Mouse (Mus musculus) intestine, embryonic 15.5 days (tissue): Measurements from ENCODE around the gene Dgkq. TPM values are rescaled to one million over a fixed set of nuclear protein-coding genes. Genes with fewer than 3 reads are reported as not detected.

Source experiments
- ATAC-seq: fragments of 200-750 bp; cut with Nextera tagmentation; 2 replicates; pipeline ENCODE4 v1.8.0; 2017; ENCODE audit warnings: moderate TSS enrichment, moderate library complexity
- H3K27ac ChIP-seq: fragments of 300-500 bp; sonication (generic); 2 replicates; pipeline ENCODE4 v1.5.1; 2015; ENCODE audit warnings: mild to moderate bottlenecking, inconsistent platforms
- H3K27me3 ChIP-seq: fragments of 300-500 bp; sonication (generic); replicated peaks from 2 replicates; pipeline ENCODE4 v1.6.1; 2015; ENCODE audit warnings: inconsistent platforms
- H3K36me3 ChIP-seq: fragments of 300-500 bp; sonication (generic); 2 replicates; pipeline ENCODE4 v1.6.1; 2015; ENCODE audit warnings: inconsistent platforms
- H3K4me1 ChIP-seq: fragments of 300-500 bp; sonication (generic); replicated peaks from 2 replicates; pipeline ENCODE4 v1.6.1; 2015; ENCODE audit warnings: inconsistent platforms
- H3K4me2 ChIP-seq: fragments of 300-500 bp; sonication (generic); replicated peaks from 2 replicates; pipeline ENCODE4 v1.6.1; 2015; ENCODE audit warnings: mild to moderate bottlenecking, inconsistent platforms
- H3K4me3 ChIP-seq: fragments of 300-500 bp; sonication (generic); replicated peaks from 2 replicates; pipeline ENCODE4 v1.5.1; 2015; ENCODE audit warnings: inconsistent platforms
- H3K9ac ChIP-seq: fragments of 300-500 bp; sonication (generic); 2 replicates; pipeline ENCODE4 v1.6.1; 2015; ENCODE audit warnings: inconsistent platforms
- H3K9me3 ChIP-seq: fragments of 300-500 bp; sonication (generic); 2 replicates; pipeline ENCODE4 v1.6.1; 2016; ENCODE audit warnings: inconsistent platforms
- WGBS: fragments of 180-500 bp; shearing (Covaris S2); methylation state at CpG from one replicate; pipeline ENCODE4 v1.1.7; 2015; 5-methylcytosine and 5-hydroxymethylcytosine counted together
- polyA plus RNA-seq: library from polyadenylated mRNA; unstranded; fragments of >200 nt; fragmentation: Nextera tagmentation; extraction: Ambion mirVana; gene quantifications from 2 replicates; pipeline ENCODE4 v1.2.1, GENCODE M21; 2015

Dgkq gene
- polyA plus RNA-seq, 1 experiment from 2014 or later = 11.2 TPM

DNA sequence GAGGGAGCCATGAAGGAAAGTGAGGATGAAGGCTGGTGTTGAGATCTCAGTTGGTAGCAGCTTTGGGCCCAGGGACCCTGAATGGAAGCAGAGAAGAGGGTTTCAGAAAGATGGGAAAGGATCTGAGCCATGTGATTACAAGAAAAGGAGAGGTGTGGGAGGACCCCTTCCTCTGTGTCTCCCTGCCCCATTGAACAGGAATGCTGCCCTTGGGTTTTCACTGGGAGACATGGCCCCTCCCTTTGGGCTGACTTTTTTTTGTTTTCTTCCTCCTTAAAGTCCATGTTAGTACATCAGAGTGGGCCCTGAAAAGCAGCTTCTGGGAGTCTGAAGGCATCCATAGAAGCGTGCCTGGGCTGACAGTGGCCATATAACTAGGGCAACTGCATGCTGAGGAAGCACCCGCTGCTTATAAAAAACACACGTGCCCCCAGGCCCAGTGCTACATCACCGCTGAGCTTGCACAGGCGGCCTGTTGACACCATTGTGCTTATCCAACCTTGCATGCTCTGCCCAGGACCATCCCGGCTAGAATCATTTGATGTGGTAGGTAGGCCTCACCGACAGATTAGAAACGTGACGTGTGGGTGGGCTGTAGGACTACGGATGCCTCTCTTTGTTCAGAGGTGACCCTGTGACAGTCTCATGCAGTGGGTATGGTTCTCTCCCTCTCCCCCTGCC is 32.0 kb upstream of the Dgkq start:
- Histone ChIP-seq H3K27ac (peak overlapping the region; percentile 76; the same call in 1 of the 2 replicates), H3K4me1 (peaks cover 55% of the 10 kb centered on the region), H3K9me3 (no peaks in the 10 kb centered on the region), H3K9ac (no peak overlapping the region), H3K36me3 (peaks cover 13% of the 10 kb centered on the region), H3K4me2 (no peak overlapping the region), H3K4me3 (no peak overlapping the region), H3K27me3 (no peaks in the 10 kb centered on the region)
- WGBS = 79% methylated on average over 10 of the region's 10 CpGs
- no peak for ATAC-seq

GRCm38 (mm10) chr5:108700346-108700745 is 30.9 kb upstream of the Dgkq start:
- peak; percentile 57 for ATAC-seq
- Histone ChIP-seq H3K4me1 (peaks cover 64% of the 10 kb centered on the region), H3K4me3 (no peak overlapping the region), H3K36me3 (peaks cover 2% of the 10 kb centered on the region; the same call in 1 of the 2 replicates), H3K9ac (0 out of 2 replicates have a peak overlapping the region, but pooled peaks have one; percentile 17), H3K27me3 (no peaks in the 10 kb centered on the region), H3K9me3 (no peaks in the 10 kb centered on the region), H3K27ac (peak overlapping the region; percentile 76), H3K4me2 (peak overlapping the region; percentile 17; the same call in 1 of the 2 replicates)
- WGBS = 46% methylated on average over 3 of the region's 3 CpGs

DNA sequence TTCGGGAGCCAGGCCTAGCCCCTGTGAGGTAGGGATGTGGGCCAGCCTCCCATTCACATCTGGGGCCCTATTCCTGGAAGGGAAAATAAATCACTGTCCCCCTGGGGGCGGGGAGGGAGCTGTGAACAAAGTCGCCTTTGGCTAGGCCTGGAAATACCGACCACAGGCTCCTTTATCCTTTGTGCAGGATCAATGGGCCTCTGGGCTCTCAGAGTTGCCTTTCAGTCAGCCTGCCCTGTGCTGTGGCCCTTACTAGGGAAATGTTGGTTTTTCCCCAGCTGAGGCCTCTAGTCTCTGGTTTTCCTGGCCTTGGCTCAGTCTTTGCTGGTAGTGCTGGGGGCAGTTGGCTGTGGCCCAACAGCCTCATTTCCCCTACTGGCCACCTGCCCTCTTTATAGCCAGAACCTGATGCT is 27.9 kb upstream of the Dgkq start:
- Histone ChIP-seq H3K4me2 (0 out of 2 replicates have a peak overlapping the region, but pooled peaks have one; percentile 7), H3K36me3 (no peaks in the 10 kb centered on the region), H3K27ac (peak overlapping the region; percentile 6; the same call in 1 of the 2 replicates), H3K9me3 (no peaks in the 10 kb centered on the region), H3K4me1 (peaks cover 63% of the 10 kb centered on the region), H3K9ac (peak overlapping the region; percentile 20; the same call in 1 of the 2 replicates), H3K27me3 (no peaks in the 10 kb centered on the region), H3K4me3 (no peak overlapping the region)
- 32% methylated on average over 4 of the region's 4 CpGs for WGBS
- no peak for ATAC-seq

DNA sequence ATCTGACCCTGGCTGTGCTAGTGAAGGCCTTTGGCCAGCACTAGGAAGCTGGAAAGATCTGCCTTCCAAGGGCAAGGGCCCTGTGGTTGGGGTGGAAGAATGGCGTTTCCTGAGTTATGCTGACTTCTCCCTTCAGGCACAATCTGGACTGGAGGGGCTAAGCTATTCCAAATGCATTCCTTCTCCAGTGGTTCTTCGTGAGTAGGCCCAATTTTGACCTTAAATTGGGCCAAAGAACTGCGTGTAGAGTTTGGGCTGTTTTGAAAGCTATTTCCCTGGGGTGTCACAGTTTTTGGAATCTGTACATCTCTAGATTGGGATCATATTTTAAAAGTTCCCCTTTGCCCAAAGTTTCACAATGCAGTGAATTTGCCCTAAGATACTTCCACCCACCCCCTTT is 27.1 kb upstream of the Dgkq start:
- H3K27ac ChIP-seq = no peak overlapping the region
- no peaks in the 10 kb centered on the region for H3K9me3 ChIP-seq
- peaks cover 57% of the 10 kb centered on the region for H3K4me1 ChIP-seq
- no peaks in the 10 kb centered on the region for H3K27me3 ChIP-seq
- WGBS = 72% methylated on average over 3 of the region's 3 CpGs
- no peak overlapping the region for H3K4me3 ChIP-seq
- ATAC-seq = no peak
- H3K4me2 ChIP-seq = 0 out of 2 replicates have a peak overlapping the region, but pooled peaks have one; percentile 89
- no peaks in the 10 kb centered on the region for H3K36me3 ChIP-seq
- H3K9ac ChIP-seq = no peak overlapping the region

DNA sequence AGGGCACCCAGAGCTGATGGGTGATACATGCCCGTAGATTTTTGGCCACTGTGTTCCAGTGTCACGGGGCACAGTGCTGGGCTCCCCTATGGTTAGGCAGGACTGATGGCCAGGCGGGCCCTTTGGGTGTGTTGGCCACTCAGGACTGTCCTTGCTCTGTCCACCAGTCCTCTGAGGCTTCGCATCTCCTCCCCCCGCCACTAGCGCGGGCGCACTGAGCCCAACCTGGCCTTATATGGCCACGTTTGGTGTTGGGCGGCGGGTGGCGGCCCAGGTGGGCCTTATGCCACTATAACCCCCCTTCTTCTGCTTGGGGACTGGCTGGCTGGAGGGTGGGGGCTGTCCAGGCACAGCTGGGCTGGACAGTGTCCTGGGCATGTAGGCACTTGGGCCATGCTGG is 26.4 kb upstream of the Dgkq start:
- peak overlapping the region; percentile 89; the same call in 1 of the 2 replicates for H3K4me2 ChIP-seq
- H3K36me3 ChIP-seq = no peaks in the 10 kb centered on the region
- H3K27me3 ChIP-seq = no peaks in the 10 kb centered on the region
- ATAC-seq = no peak
- H3K9ac ChIP-seq = no peak overlapping the region; the same call in 1 of the 2 replicates
- H3K4me1 ChIP-seq = peaks cover 51% of the 10 kb centered on the region
- H3K4me3 ChIP-seq = no peak overlapping the region
- no peak overlapping the region for H3K27ac ChIP-seq
- H3K9me3 ChIP-seq = no peaks in the 10 kb centered on the region
- WGBS = 91% methylated on average over 12 of the region's 12 CpGs

GRCm38 (mm10) chr5:108694352-108695261 is 25.1 kb upstream of the Dgkq start:
- no peaks in the 10 kb centered on the region for H3K9me3 ChIP-seq
- H3K4me3 ChIP-seq = peak overlapping the region; percentile 91
- H3K27ac ChIP-seq = peak overlapping the region; percentile 70
- peaks cover 47% of the 10 kb centered on the region for H3K4me1 ChIP-seq
- no peaks in the 10 kb centered on the region for H3K27me3 ChIP-seq
- no peaks in the 10 kb centered on the region for H3K36me3 ChIP-seq
- H3K9ac ChIP-seq = peak overlapping the region; percentile 81
- ATAC-seq = peak; percentile 68
- H3K4me2 ChIP-seq = peak overlapping the region; percentile 89
- under 1% methylated on average over 83 of the region's 99 CpGs for WGBS

- ATAC-seq = peak; percentile 95
- WGBS = under 1% methylated on average over 37 of the region's 43 CpGs
These were observed 24.4 kb upstream of the Dgkq start for GRCm38 (mm10) chr5:108693872-108694288.

GRCm38 (mm10) chr5:108692271-108692670 is 22.8 kb upstream of the Dgkq start, which contains the start of gene Fgfrl1:
Gene Fgfrl1, plus strand, starts transcription at chr5:108692382.
- H3K9me3 ChIP-seq = no peaks in the 10 kb centered on the region
- H3K9ac ChIP-seq = peak within 1 kb of the TSS; percentile 20; the same call in 1 of the 2 replicates
- peak within 1 kb of the TSS; percentile 85 for H3K4me2 ChIP-seq
- peak within 1 kb of the TSS; percentile 91 for H3K4me3 ChIP-seq
- H3K27ac ChIP-seq = no peak within 1 kb of the TSS
- WGBS = 6% methylated on average over 18 of the region's 18 CpGs
- H3K36me3 ChIP-seq = no peaks in the 10 kb centered on the region
- H3K27me3 ChIP-seq = no peaks in the 10 kb centered on the region
- H3K4me1 ChIP-seq = peaks cover 28% of the 10 kb centered on the region
- peak; percentile 7; the same call in 1 of the 2 replicates for ATAC-seq

More at GRCm38 (mm10) chr5:108693872-108694288, 24.4 kb upstream of the Dgkq start:
- H3K4me1 ChIP-seq = peaks cover 42% of the 10 kb centered on the region
- H3K27ac ChIP-seq = peak overlapping the region; percentile 70; the same call in 1 of the 2 replicates
- H3K27me3 ChIP-seq = no peaks in the 10 kb centered on the region
- H3K9me3 ChIP-seq = no peaks in the 10 kb centered on the region
- peak overlapping the region; percentile 81 for H3K9ac ChIP-seq
- H3K36me3 ChIP-seq = no peaks in the 10 kb centered on the region
- H3K4me3 ChIP-seq = peak overlapping the region; percentile 91
- H3K4me2 ChIP-seq = peak overlapping the region; percentile 89

GRCm38 (mm10) chr5:108691152-108691551 is 21.7 kb upstream of the Dgkq start:
- Histone ChIP-seq H3K4me1 (peaks cover 18% of the 10 kb centered on the region), H3K4me3 (no peak overlapping the region), H3K4me2 (no peak overlapping the region), H3K27ac (no peak overlapping the region), H3K9ac (no peak overlapping the region), H3K36me3 (no peaks in the 10 kb centered on the region), H3K9me3 (no peaks in the 10 kb centered on the region), H3K27me3 (no peaks in the 10 kb centered on the region)
- WGBS = 73% methylated on average over 4 of the region's 4 CpGs
- no peak for ATAC-seq

DNA sequence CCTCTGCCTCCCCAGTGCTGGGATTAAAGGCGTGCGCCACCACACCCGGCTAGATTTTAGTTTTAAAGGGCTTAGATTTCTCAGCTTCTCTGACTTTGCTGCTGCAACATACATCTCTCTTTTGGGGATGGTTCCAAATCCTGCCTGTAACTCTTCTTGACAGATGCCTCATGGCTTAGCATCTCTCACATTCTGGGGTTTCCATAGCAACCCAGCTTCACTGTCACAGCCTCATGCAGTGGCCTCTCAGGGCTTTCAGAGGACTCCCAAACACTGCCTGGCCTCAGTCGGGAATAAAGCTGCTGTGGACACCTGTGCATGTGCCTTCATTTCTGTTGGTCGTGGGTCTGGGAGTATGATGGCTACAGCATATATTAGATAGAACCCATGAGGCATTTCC is 19.6 kb upstream of the Dgkq start:
- no peak overlapping the region for H3K4me3 ChIP-seq
- ATAC-seq = no peak
- 75% methylated on average over 5 of the region's 5 CpGs for WGBS
- no peak overlapping the region for H3K4me2 ChIP-seq
- peaks cover 10% of the 10 kb centered on the region; the same call in 1 of the 2 replicates for H3K4me1 ChIP-seq
- H3K9ac ChIP-seq = no peak overlapping the region
- H3K9me3 ChIP-seq = no peaks in the 10 kb centered on the region
- no peaks in the 10 kb centered on the region for H3K36me3 ChIP-seq
- no peak overlapping the region for H3K27ac ChIP-seq
- no peaks in the 10 kb centered on the region for H3K27me3 ChIP-seq

- 91% methylated on average over 6 of the region's 6 CpGs for WGBS
- H3K36me3 ChIP-seq = no peaks in the 10 kb centered on the region
- no peak for ATAC-seq
These were observed 11.4 kb upstream of the Dgkq start for GRCm38 (mm10) chr5:108680871-108681270.

DNA sequence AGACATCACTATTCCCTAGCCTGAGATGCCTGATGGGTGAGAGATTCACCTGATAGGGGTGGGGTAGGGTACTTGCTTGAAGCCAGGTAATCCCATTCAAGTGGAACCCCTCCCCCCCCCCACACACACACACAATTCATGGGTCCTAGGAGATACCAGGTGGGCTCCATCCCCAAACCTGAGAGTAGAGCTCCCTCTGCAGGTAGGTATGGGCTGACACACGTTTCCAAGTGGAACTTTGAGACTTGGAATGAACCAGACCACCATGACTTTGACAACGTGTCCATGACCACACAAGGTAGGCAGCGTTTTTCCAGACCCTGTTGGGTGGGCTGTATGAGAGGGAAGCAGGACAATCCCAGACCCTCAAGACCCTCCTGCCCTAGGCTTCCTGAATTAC is 10.4 kb upstream of the Dgkq start:
- no peak for ATAC-seq
- WGBS = 55% methylated on average over 3 of the region's 3 CpGs
- Histone ChIP-seq H3K27me3 (no peaks in the 10 kb centered on the region), H3K4me1 (peaks cover 14% of the 10 kb centered on the region; the same call in 1 of the 2 replicates), H3K9me3 (no peaks in the 10 kb centered on the region), H3K36me3 (no peaks in the 10 kb centered on the region), H3K4me2 (no peak overlapping the region), H3K9ac (no peak overlapping the region), H3K4me3 (no peak overlapping the region), H3K27ac (no peak overlapping the region)

More at GRCm38 (mm10) chr5:108680871-108681270, 11.4 kb upstream of the Dgkq start:
- no peaks in the 10 kb centered on the region for H3K9me3 ChIP-seq
- no peak overlapping the region for H3K4me2 ChIP-seq
- H3K4me1 ChIP-seq = peaks cover 14% of the 10 kb centered on the region; the same call in 1 of the 2 replicates
- H3K9ac ChIP-seq = no peak overlapping the region
- H3K27ac ChIP-seq = no peak overlapping the region
- H3K4me3 ChIP-seq = no peak overlapping the region
- no peaks in the 10 kb centered on the region for H3K27me3 ChIP-seq
